Mouse (Mus musculus): ENCODE measurements around the gene Sf3b1.
A peak's percentile ranks its signal among the peaks of the same experiment; 100 is the strongest.
"Not testable (repeated sequence)": the region's sequence is repeated elsewhere in the genome, so short reads cannot be mapped to it uniquely, and the experiment has no call there.

The Sf3b1 gene

DNA sequence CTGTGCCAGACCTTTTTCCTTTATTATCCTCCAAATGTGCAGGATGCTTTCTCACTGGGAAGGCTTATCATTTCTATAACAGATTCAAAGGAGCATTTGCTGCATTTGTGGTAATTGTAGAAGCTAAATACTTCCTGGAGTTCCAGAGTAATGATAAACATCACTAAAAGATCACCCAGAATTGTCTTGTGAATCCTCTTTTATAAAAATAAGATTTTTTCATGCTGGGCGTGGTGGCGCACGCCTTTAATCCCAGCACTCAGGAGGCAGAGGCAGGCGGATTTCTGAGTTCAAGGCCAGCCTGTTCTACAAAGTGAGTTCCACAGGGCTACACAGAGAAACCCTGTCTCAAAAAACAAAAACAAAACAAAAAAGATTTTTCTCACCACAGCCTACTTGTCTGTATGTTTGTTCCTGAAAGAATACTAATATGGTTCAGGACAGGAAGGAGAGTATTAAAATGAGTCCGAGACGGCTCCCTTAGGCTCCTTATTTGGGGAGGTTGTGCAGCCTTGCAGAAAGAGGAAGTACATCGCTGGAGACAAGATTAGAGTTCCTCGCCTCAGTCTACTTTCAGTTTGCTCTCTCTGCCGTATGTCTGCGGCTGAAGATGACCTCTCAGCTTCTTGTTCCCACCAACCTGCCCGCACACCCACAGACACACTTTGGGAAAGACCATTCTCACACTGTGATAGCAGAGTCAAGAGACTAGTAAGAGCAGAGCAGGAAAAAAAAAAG lies 1.4 kb upstream of the Sf3b1 start:
- no peak for DNase-seq (ENCODE audit: low read depth, low spot score)

DNA sequence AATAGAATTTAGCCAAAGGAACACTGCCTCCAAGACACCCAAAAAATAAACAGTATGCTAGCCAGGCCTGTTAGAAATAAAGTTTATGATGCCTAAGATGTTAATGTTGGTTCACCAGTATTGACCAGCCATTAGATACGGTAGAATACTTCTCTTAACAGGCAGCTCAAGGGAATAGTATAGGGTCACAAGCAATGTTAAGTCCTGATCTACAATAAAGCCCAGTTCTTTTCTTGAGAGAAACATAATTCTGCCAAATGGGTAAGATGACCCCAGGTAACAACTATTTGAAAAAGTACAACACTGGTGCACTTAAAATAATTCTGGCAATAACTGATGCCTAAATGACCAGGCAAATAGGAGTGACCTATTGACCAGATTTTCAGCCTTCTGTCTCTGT lies 685 bp upstream of the Sf3b1 start:
- no peak for DNase-seq (ENCODE audit: low read depth, low spot score)

DNA sequence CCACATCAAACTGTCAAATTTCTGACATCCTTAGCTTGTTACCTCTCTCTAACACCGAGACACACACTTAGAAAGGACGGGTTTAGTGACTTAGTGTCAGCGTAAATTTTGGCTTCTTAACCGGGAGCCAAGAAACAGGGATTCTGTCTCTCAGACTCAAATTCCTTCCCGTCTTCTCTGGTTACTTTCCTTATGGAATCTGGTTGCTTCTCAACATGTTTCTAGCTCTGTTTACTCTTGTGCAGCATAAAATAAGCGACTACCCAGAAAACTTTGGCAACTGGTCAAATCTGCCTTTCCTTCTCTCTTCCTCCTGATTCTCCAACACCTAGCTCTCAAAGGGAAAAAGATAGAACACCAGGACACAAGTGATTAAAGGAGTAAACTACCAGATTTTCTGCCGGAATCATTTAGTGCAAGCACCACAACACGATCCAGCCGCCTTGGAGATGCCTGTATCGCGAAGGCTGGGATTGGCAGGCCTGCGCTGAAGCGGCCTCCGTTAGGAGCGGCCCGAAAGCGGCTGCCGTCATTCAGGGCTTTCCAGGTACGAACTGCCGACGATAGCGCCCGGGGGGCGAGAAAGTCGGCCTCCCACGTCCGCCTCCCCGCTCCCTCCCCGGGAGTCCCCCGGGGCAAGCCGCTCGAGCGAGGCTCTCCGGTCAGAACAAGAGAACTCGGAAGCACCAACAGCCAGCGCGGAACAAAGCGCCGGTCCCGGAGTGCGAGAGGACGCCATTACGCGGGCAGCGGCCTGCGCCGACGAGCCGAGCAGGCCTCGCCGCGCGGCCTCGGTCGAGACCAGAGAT lies 633 bp downstream of the Sf3b1 start:
- DNase-seq (ENCODE audit: low read depth, low spot score) = peak; percentile 18

DNA sequence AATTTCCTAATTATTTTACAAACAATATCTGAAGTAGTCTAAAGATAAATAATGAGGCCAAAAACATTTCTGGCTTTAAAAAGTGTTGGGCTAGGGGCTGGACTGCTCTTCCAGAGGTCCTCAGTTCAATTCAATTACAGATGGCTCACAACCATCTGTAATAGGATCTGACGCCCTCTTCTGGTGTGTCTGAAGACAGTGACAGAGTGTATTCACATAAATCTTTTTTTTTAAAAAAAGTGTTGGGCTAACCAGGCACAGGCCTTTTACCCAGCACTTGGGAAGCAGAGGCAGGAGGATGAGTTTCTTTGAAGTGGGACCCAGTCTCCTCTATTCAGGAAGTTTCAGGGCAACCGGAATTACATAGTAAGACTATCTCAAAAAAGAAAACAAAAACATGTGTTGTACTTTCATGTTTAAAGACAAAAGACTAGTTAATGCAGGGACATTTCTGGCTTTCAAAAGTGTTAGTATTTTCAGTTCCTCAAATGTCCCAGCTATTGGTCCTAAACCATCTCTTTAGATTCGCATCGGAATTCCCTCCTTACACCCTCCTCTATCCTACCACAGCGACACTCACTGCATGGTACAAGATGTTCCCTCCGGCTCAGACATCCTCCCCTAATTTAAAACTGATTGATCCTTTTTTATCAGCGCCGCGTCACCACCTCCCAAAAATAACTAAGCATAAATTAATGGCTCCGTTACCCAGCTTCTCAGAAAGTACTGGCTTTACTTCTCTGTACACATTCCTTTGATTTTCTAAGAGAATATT lies 1.4 kb downstream of the Sf3b1 start:
- peak; percentile 34 for DNase-seq (ENCODE audit: low read depth, low spot score)

DNA sequence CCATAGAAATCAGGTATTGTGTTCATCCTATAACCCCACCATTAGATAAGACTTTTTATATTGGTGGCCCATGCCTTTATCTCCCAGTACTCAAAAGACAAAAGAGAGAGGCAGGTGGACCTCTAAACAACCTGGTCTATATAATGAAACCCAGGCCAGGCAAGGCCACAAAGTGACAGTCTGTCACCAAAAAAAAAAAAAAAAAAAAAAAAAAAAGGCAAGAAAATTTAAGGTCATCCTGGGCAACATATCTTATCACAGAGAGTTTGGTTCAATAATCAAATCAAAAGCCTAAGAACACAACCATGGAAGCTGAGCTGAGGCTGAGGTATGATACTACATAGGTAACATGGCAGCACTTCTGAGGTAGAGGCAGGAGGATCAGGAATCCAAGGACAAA lies 5.4 kb downstream of the Sf3b1 start:
- no peak for DNase-seq (ENCODE audit: low read depth, low spot score)

DNA sequence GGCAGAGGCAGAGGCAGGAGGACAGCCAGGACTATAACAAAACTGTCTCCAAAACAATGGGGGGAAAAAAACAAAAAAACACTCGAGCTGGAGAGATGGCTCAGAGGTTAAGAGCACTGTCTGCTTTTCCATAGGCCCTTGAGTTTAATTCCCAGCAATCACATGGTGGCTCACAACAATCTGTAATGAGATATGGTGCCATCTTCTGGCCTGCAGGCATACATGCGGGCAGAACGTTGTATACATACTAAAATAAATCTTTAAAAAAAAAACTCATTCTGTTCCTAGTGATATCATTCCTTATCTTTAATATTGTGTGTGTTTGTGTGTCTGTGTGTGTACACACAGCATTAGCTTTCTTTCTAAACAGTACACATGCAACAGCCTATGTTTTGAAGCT lies 14.8 kb downstream of the Sf3b1 start:
- DNase-seq (ENCODE audit: low read depth, low spot score) = no peak

DNA sequence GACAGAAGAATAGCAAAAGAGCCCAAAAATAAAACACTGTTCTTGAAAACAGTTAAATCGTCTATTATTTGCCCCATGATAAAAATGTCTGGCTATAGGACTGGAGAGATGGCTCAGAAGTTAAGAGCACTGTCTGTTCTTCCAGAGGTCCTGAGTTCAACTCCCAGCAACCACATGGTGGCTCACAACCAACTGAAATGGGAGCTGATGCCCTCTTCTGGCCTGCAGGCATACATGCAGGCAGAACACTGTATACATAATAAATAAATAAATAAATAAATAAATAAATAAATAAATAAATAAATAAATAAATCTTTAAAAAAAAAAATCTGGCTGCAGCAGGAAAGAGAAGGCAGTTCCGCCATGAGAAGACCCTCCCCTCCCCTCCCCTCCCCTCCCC lies 19.0 kb downstream of the Sf3b1 start:
- not testable (repeated sequence) for DNase-seq (ENCODE audit: low read depth, low spot score)

DNA sequence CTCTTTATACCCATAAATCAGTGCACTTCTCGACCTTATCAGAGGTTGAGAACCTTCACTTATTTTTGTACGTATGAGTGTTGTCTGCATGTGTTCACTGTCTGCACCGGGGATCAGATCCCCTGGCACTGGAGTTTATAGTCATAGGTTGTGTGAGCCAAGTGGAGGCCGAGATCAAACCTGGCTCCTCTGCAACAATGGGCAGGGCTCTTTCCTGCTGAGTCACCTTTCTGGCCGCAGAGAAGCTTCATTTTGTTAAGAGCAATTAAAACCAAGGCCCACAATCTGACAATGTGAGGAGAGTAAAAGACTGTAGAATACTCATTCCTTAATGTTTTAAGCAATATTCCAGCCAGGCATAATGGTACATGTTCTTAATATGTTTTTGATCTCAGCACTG lies 33.7 kb downstream of the Sf3b1 start:
- no peak for DNase-seq (ENCODE audit: low read depth, low spot score)

DNA sequence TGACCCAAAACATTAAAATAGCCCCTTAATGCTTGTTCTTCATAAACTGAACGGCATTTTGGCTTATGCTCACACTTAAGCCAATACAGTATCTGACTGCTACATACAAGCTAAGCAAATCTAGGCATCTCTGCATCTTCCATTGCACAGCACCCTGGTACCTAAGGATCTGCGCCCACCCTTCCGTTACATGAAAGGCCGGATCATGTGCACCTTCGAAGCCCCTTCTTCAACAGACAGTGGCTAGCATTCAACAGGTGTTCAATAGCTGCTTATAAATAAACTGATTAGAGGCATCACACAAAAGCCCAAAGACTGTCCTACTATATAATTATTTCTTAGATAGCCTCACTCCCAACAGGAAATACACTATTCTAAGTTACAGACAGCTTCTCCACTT lies 41.0 kb downstream of the Sf3b1 start:
- DNase-seq (ENCODE audit: low read depth, low spot score) = no peak

DNA sequence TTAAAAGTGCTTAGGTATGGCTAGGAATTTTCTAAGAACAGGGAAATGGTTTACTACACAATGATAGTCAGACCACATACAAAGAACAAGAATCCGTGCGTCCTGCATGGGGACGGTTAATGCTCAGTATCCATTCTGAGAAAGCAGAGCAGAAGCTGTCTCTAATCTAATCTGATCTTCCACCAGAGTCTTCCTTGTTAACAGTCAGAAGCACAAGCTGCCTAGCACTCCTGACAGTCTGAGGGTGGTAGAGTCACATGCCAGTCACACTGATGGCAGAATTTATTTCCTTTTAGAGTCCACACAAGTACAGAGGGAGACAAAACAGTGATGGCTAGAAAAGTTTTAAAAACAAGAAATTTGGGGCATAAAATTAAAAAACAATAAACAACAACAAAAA lies 41.5 kb downstream of the Sf3b1 start:
- DNase-seq (ENCODE audit: low read depth, low spot score) = no peak

DNA sequence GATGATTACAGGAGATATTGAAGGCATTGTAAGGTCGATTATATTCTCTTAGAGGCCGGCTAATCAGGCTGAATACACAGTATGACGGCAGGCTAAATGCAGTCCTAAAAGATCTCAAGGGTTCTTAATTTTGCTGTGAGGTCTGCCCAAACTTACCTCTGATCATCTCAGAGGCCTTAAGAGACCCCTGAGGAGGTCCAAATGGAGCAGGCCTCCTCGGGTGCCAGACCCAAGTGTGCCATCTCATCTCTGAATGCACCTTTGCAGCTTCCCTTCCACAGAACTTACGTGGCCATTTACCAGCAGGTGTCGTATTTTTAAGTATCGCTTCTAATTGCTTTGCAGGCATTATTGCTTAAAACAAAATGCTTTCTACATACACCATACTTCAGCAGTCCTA lies 43.1 kb downstream of the Sf3b1 start:
- DNase-seq (ENCODE audit: low read depth, low spot score) = no peak

DNA sequence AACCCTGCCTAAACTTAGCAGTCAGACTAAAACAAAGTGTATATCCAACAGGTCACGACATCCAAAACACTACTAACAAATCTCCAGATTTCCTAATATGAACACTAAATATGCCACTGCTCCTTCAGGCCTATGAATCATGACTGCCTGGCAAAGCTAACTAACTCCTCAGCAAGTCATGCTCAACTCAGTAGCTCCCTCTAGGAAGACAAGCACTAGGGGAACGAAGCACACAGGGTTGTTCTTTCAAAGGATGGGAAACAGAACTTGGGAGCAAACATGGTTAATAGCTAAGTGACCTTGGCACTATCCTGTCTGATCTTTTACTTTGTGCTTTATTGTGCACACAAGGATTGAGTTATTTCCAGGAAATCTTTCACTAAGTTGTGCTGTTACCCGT lies 43.9 kb downstream of the Sf3b1 start:
- DNase-seq (ENCODE audit: low read depth, low spot score) = peak; percentile 28

DNA sequence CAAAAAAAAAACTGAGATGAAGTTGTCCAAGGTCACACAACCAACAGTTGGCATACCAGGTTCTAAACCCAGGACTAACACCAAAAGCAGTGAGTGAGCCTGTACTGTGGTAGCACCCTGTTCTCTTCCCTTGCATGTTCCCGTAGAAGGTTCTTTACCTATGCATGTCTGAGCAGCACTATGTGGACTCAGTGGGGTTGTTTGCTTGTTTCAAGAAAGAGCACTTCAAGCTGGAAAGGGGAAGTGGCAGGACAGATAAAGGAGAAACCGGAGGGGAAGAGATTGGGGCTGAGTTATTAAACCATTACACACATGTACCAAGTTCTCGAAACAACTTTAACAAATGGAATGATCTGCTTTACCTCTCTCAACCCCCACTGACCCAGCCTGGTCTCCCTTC lies 44.6 kb downstream of the Sf3b1 start:
- DNase-seq (ENCODE audit: low read depth, low spot score) = no peak

DNA sequence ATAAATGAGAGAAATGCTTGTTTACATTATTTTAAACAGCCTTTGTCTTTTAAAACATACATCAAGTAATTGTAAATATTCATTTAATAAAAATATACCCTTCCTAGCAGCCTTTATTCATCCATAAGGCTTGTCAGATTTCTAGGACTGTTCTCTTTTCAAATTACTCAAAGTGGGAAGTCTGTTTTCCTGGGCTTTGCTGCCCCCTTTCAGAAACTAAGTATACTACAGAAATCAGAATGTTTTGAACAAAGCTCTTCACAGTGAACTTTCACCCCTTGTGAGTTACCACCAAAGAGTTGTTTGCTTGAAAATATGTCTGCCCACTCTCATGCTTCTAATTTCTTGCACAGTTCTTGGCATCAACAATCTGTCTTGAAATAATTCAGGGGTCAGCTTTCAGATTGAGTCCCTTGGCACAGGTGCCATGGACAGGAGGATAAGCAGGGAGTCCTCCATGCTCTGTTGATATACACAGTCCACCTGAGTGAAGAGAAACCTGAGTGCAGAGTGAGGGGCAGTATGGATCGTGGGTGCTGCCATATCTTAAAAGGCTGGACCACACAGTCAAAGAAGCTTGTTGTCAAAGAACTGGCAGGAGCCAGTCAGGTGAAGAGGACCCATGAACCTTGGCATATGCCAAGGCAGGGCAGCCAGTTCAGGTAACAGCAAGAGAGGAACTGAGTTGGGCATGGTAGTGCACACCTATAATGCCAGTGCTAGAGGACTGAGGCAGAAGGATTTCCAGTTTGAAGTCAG lies 47.9 kb downstream of the Sf3b1 start:
- no peak for DNase-seq (ENCODE audit: low read depth, low spot score)

DNA sequence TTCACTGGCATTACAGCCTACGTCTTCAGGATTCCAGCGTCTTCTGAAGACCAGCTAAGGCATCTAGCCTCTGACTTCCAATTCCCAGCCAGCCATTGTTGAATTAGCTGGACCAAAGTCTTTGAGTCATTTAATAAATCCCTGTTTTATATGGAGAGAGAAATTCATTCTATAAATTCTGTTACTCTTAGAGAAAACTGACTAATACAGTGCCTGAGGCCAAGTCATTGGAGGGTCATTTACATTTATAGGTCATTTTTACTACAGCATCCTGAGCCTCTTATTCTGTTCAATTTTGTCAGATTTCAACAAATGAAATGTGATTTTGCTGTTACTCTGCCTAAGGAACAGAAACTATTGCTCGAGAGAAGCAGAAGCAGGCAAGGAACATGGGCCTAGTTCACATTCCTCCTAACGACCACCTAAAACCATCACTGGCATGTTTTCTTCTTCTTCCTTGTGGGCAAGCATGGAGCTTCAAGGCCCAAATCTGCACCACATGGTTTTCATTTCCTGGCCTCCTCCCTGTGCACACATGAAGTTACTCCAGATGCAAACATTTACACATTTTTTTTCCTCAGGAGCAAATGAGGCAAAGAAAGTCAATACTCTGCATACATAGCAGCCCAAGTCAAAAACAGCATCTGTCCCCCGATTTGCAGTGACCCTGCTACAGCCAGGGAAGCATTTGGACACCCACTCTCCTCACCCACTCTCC lies 55.4 kb downstream of the Sf3b1 start:
- DNase-seq (ENCODE audit: low read depth, low spot score) = no peak

DNA sequence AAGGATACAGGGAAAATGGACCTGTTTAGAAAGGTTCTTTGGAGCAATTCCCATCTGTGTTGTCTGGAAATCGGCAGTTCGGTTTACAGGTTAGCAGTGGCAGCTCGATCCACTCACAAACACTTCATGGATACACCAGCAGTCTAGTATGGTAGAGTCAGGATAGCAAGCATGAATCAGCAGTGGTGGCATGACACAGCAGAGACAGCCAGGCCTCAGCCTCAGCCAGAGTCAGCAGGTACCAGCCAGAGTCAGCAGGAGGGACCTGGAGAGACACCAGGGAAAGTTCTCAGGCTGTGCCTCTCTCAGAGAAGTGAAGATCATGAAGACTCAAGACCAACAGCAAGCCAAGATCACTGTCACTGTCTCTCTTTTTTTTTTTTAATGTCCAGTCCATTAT lies 60.4 kb downstream of the Sf3b1 start:
- no peak for DNase-seq (ENCODE audit: low read depth, low spot score)

DNA sequence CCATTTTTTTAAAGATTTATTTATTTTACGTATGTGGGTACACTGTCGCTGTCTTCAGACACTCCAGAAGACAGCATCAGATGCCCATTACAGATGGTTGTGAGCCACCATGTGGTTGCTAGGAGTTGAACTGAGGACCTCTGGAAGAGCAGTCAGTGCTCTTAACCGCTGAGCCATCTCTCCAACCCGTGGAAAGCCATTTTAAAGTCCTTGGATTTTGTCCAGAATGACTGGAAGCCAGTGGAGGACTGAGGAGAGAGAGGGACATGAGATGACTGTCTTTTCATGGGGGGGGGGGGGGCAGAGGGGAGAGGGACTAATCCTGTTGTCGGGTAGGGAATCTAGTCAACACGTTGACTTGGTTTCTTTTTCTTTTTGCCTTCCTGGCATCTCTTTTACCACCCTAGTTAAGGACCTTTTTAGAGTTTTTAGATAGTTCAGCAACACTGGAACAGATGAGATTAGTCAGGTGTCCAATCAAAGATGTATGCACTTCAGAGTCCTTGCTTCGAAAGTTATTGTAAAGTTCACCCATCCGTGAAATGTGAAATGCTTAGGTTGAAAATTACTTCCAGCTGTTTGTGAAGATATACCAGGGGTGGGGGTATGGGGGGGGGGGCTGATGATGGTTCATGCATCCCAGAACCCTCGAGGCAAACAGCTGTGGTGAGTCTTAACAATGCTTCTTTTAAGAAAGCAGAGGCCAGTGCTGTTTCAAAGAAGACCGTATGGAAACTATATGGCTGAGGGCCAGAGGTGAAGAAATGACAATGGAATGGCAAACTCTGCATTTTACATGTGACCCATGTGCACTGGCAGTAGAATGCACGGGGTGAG lies 61.9 kb downstream of the Sf3b1 start:
- DNase-seq (ENCODE audit: low read depth, low spot score) = no peak

DNA sequence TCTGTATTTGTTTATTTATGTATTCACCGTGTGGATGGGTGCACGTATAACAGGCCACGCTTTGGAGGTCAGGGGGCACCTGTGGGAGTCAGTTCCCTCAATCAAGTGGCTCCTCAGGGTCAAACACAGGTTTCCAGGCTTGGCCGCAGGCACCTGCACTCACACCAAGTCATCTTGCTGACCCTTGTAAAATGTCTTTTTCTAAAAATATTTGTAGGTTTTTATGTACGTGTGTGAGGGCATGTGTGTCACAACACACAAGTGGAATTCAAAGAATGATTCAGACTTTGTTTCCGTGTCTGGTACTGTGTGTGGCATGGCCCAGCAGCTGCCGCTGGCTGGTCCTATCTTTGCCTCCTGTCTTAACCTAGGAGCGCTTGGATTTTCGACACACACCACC lies 65.6 kb downstream of the Sf3b1 start:
- no peak for DNase-seq (ENCODE audit: low read depth, low spot score)

DNA sequence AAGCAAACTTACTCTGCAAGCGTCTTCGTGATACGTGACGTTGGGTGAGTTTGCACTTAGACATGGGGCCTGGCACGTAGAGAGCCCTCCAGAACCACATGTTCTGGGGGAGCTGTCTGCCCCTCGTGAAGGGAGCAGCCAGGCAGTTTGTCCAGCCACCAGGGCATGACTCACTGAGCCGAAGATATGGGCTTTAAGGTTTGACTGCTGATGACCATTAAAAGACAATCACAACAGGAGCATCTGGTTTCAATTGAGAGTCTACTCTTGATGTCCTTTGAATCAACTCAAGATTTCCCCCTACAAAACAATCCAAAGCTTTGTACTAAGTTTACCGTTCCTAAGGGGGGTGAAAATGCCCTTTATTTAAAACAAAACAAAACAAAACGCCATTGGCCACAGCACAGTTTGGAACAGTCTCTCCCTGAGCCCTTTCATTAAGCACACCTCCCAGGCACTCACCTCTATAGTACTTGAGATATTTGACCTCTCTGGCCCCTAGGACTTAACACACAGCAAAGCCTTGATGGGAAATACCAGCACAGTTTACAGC lies 66.6 kb downstream of the Sf3b1 start:
- no peak for DNase-seq (ENCODE audit: low read depth, low spot score)

DNA sequence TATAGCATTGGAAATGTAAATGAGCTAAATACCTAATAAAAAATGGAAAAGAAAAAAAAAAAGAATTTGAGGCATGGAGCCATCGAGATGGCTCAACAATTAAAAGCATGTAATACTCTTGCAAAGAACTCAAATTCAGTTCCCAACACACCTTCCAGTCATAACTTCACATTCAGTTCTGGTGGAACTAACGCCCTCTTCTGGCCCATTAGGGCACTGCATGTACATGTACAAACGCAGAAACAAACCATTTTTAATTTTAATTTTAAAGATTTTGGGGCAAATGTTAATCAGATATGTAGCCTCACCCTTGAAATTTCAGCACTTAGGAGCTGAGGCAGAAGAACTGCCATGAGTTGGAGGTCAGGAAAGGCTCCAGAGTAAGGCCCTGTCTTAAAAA lies 68.8 kb downstream of the Sf3b1 start:
- no peak for DNase-seq (ENCODE audit: low read depth, low spot score)
